Mouse (Mus musculus) myocyte (in vitro differentiated cells): ENCODE measurements around the gene Pdzd2. TPM values are rescaled to one million over a fixed set of nuclear protein-coding genes. Genes with fewer than 3 reads are reported as not detected.

Experiments
- H3K27me3 ChIP-seq: one replicate; pipeline ENCODE4 v1.6.1; 2011; ENCODE audit not compliant: control insufficient read depth, insufficient read depth, insufficient read length
- H3K36me3 ChIP-seq: one replicate; pipeline ENCODE4 v1.6.1; 2011; ENCODE audit not compliant: control insufficient read depth, insufficient read depth
- H3K4me2 ChIP-seq: one replicate; pipeline ENCODE4 v1.6.1; 2011; ENCODE audit warnings: low read depth, control low read depth
- H3K4me3 ChIP-seq: one replicate; pipeline ENCODE4 v1.5.1; 2011; ENCODE audit warnings: mild to moderate bottlenecking, control low read depth, moderate library complexity
- H3K79me2 ChIP-seq: one replicate; pipeline ENCODE4 v1.6.1; 2011; ENCODE audit not compliant: control insufficient read depth, insufficient read depth
- H3ac ChIP-seq: one replicate; pipeline ENCODE4 v1.6.1; 2011; ENCODE audit not compliant: control insufficient read depth, insufficient read length
- CEBPB ChIP-seq: IDR thresholded peaks from 2 replicates; pipeline ENCODE4 v1.6.1; 2011; ENCODE audit warnings: mild to moderate bottlenecking, moderate library complexity; ENCODE audit not compliant: poor library complexity, insufficient read depth, severe bottlenecking
- E2F4 ChIP-seq: IDR thresholded peaks from one replicate; pipeline ENCODE4 v1.6.1; 2011; ENCODE audit warnings: mild to moderate bottlenecking, control low read depth, moderate library complexity; ENCODE audit not compliant: insufficient read depth
- MAX ChIP-seq: IDR thresholded peaks from one replicate; pipeline ENCODE4 v1.6.1; 2011; ENCODE audit warnings: low read depth, mild to moderate bottlenecking, control low read depth
- MYOD1 ChIP-seq, 3 experiments: IDR thresholded peaks; one replicate each; pipeline ENCODE4 v1.6.1; 2011; ENCODE audit warnings: control low read depth in 2 of 3, low read depth in 2 of 3, mild to moderate bottlenecking in 2 of 3, moderate library complexity in 1 of 3; ENCODE audit not compliant: insufficient read length in 2 of 3, control insufficient read depth in 1 of 3
- MYOG ChIP-seq, 3 experiments: IDR thresholded peaks; one replicate each; pipeline ENCODE4 v1.6.1; 2011; ENCODE audit warnings: control low read depth in 2 of 3, low read depth in 2 of 3, mild to moderate bottlenecking in 2 of 3; ENCODE audit not compliant: insufficient read length in 2 of 3, control insufficient read depth in 1 of 3, insufficient read depth in 1 of 3
- POLR2A ChIP-seq: IDR thresholded peaks from one replicate; pipeline ENCODE4 v1.6.1; 2011; ENCODE audit warnings: low read depth, mild to moderate bottlenecking, control low read depth, moderate library complexity; ENCODE audit not compliant: insufficient read length
- POLR2AphosphoS2 ChIP-seq: IDR thresholded peaks from one replicate; pipeline ENCODE4 v1.6.1; 2011; ENCODE audit warnings: low read depth, control low read depth; ENCODE audit not compliant: insufficient read length
- REST ChIP-seq: IDR thresholded peaks from one replicate; pipeline ENCODE4 v1.6.1; 2011; ENCODE audit warnings: mild to moderate bottlenecking, control low read depth, moderate library complexity; ENCODE audit not compliant: insufficient read depth, insufficient read length
- SRF ChIP-seq: IDR thresholded peaks from one replicate; pipeline ENCODE4 v1.6.1; 2011; ENCODE audit warnings: low read depth; ENCODE audit not compliant: control insufficient read depth, insufficient read length
- TCF12 ChIP-seq: IDR thresholded peaks from one replicate; pipeline ENCODE4 v1.6.1; 2011; ENCODE audit warnings: mild to moderate bottlenecking, control low read depth; ENCODE audit not compliant: poor library complexity, insufficient read depth, severe bottlenecking
- TCF3 ChIP-seq: IDR thresholded peaks from one replicate; pipeline ENCODE4 v1.6.1; 2011; ENCODE audit warnings: low read depth, control low read depth; ENCODE audit not compliant: insufficient read length
- USF1 ChIP-seq: IDR thresholded peaks from one replicate; pipeline ENCODE4 v1.6.1; 2011; ENCODE audit warnings: low read depth, mild to moderate bottlenecking, control low read depth, moderate library complexity
- polyA plus RNA-seq: library from polyadenylated mRNA; unstranded; fragments of >200 nt; fragmentation: generic; extraction: Trizol; gene quantifications from one replicate; pipeline ENCODE4 v1.2.1, GENCODE M21; 2012; ENCODE audit warnings: missing spikeins

The Pdzd2 gene
- polyA plus RNA-seq, 1 experiment, result 0.01 TPM

DNA sequence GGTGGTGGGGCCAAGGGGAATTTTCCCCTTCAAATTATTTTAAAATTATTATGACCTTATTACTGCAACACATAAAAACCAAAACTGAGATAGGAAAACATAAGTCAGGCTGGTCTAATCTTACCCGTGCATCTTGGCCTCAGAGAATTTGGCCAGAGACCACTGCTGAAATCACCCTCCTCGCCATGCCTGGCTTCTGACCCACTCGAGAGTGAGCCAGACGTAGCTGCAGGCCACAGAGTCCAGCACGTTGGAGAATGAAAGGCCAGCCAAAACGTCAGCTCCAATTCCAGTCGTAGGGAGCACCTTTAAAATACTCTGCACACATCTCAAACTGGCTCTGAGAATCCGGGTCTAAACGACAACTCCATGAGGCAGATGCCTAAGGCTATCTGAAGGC lies 226.2 kb downstream of the Pdzd2 start:
- Histone ChIP-seq H3K4me3 (no peak overlapping the region), H3K36me3 (no peaks in the 10 kb centered on the region), H3ac (no peak overlapping the region), H3K79me2 (no peaks in the 10 kb centered on the region), H3K27me3 (no peaks in the 10 kb centered on the region), H3K4me2 (no peak overlapping the region)
- no peak for TF ChIP-seq TCF3
- TF ChIP-seq USF1, result no peak
- TF ChIP-seq SRF, result no peak
- no peak for TF ChIP-seq E2F4
- TF ChIP-seq REST, result no peak
- TF ChIP-seq POLR2A, result no peak
- TF ChIP-seq CEBPB, result no peak
- no peak for TF ChIP-seq MAX
- no peak for TF ChIP-seq MYOG (IDR thresholded peaks at IDR 0.05; ENCODE audit: control insufficient read depth in 1 of 3, insufficient read depth in 1 of 3, insufficient read length in 2 of 3, low read depth in 2 of 3)
- TF ChIP-seq MYOD1 (IDR thresholded peaks at IDR 0.05; ENCODE audit: control insufficient read depth in 1 of 3, insufficient read length in 2 of 3, low read depth in 2 of 3), result no peak
- no peak for TF ChIP-seq TCF12
- TF ChIP-seq POLR2AphosphoS2, result no peak

DNA sequence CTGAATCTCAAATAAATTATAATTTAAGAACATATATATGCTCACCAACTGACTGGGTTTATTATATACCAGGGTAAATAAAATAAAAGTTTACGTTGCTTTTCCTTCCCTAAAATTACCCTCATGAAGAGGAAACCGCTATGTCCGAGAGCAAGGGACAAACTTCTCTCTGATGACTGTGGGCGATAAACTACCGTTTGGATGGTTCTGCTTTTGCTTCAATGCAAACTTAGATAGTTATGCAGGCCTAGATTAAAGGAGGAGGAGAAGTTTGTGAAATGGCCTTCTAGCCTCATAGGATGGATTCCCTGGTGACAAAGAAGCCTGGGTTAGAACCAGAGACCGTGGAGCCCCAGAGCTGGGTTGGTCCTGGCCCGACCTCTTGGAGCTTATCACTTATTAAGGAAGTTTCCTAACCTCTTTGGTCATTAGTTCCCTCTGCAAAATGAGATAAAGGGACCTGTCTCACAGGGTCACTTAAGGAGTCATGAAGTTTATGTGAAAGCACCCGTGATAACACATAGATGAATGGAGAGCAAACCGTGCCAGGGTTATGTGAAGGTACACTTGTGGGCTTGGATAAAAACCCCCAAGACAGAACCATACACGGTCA lies 230.9 kb downstream of the Pdzd2 start:
- no peak overlapping the region for H3ac ChIP-seq
- no peaks in the 10 kb centered on the region for H3K79me2 ChIP-seq
- no peak for TF ChIP-seq POLR2A
- TF ChIP-seq MYOD1 (IDR thresholded peaks at IDR 0.05; ENCODE audit: control insufficient read depth in 1 of 3, insufficient read length in 2 of 3, low read depth in 2 of 3), result no peak
- TF ChIP-seq TCF12, result no peak
- TF ChIP-seq SRF, result no peak
- no peak for TF ChIP-seq REST
- no peak for TF ChIP-seq MYOG (IDR thresholded peaks at IDR 0.05; ENCODE audit: control insufficient read depth in 1 of 3, insufficient read depth in 1 of 3, insufficient read length in 2 of 3, low read depth in 2 of 3)
- TF ChIP-seq E2F4, result no peak
- TF ChIP-seq POLR2AphosphoS2, result no peak
- TF ChIP-seq USF1, result no peak
- TF ChIP-seq MAX, result no peak
- TF ChIP-seq TCF3, result no peak
- no peak for TF ChIP-seq CEBPB
- H3K36me3 ChIP-seq, result no peaks in the 10 kb centered on the region
- no peak overlapping the region for H3K4me3 ChIP-seq
- peaks cover 7% of the 10 kb centered on the region for H3K27me3 ChIP-seq
- H3K4me2 ChIP-seq, result no peak overlapping the region

DNA sequence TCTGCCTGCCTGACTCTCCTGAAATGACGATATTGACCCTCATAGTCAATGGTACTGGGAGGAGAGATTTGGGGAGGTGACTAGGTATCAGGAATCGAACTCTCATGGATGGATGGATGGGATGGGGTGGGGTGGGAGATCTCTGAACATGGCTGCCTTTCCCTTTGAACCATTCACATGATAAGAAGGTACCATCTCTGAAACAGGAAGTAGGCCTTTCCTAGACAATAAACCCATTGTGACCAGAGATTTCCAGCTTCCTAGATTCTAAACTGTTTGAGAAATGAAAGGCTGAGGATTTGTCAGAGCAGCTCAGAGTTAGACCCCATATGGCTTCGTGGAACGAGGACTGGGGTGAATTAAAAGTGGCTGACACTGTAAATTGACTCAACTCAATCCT lies 232.2 kb downstream of the Pdzd2 start:
- no peak overlapping the region for H3K4me3 ChIP-seq
- H3K79me2 ChIP-seq, result no peaks in the 10 kb centered on the region
- peaks cover 15% of the 10 kb centered on the region for H3K27me3 ChIP-seq
- no peak for TF ChIP-seq SRF
- no peak for TF ChIP-seq REST
- TF ChIP-seq TCF3, result no peak
- TF ChIP-seq TCF12, result no peak
- no peak for TF ChIP-seq USF1
- H3K36me3 ChIP-seq, result no peaks in the 10 kb centered on the region
- H3ac ChIP-seq, result no peak overlapping the region
- no peak overlapping the region for H3K4me2 ChIP-seq

GRCm38 (mm10) chr15:12506514-12506913 lies 233.2 kb downstream of the Pdzd2 start:
- Histone ChIP-seq H3K4me3 (no peak overlapping the region), H3K27me3 (peaks cover 25% of the 10 kb centered on the region), H3K4me2 (no peak overlapping the region), H3ac (no peak overlapping the region), H3K36me3 (no peaks in the 10 kb centered on the region), H3K79me2 (no peaks in the 10 kb centered on the region)
- TF ChIP-seq POLR2A (no peak), MYOG (IDR thresholded peaks at IDR 0.05; ENCODE audit: control insufficient read depth in 1 of 3, insufficient read depth in 1 of 3, insufficient read length in 2 of 3, low read depth in 2 of 3) (no peak), SRF (no peak), E2F4 (no peak)

DNA sequence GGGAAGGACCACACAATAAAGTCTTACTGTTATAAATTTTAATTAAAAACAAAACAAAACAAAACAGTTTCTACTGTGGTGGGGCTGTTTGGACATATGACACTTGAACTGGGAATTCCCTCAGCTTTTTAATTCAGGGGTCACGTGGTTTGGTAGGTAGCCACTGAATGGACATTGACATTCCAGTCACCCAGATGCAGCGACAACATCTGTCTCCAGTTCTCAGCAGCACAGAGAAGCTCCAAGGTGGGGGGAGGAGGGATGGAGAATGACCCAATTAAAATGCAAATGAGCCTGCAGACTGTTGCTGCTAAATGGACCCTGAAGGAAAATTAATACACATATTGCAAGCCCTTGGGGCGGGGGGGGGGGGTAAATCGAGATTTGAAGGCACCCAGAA lies 233.6 kb downstream of the Pdzd2 start:
- Histone ChIP-seq H3K27me3 (peaks cover 28% of the 10 kb centered on the region), H3ac (no peak overlapping the region), H3K36me3 (no peaks in the 10 kb centered on the region), H3K79me2 (no peaks in the 10 kb centered on the region), H3K4me3 (no peak overlapping the region), H3K4me2 (no peak overlapping the region)
- TF ChIP-seq E2F4 (no peak), POLR2AphosphoS2 (no peak), REST (no peak), MYOD1 (IDR thresholded peaks at IDR 0.05; ENCODE audit: control insufficient read depth in 1 of 3, insufficient read length in 2 of 3, low read depth in 2 of 3) (no peak), TCF3 (no peak), SRF (no peak), CEBPB (no peak), TCF12 (no peak), MAX (no peak)
